Mouse (Mus musculus) WW6 (cell line): ENCODE results near the gene Sult6b1.

Source experiments
- DNase-seq: peaks from one replicate; pipeline ENCODE4 v3.0.0-alpha.2; 2013; ENCODE audit warnings: low read depth, low spot score

Gene Sult6b1

GRCm38 (mm10) chr17:78885286-78886065 lies 21.3 kb downstream of the Sult6b1 start:
- DNase-seq = no peak

GRCm38 (mm10) chr17:78883291-78883690 lies 23.5 kb downstream of the Sult6b1 start:
- no peak for DNase-seq

- DNase-seq = peak; percentile 63
These were observed 24.2 kb downstream of the Sult6b1 start, which contains the start of gene Eif2ak2 for GRCm38 (mm10) chr17:78882401-78883112. TSS of gene Eif2ak2 (minus strand) at chr17:78882573.

GRCm38 (mm10) chr17:78881878-78882304 lies 24.9 kb downstream of the Sult6b1 start:
- no peak for DNase-seq

GRCm38 (mm10) chr17:78873886-78874285 lies 32.9 kb downstream of the Sult6b1 start:
- no peak for DNase-seq

GRCm38 (mm10) chr17:78856243-78856642 lies 50.5 kb downstream of the Sult6b1 start:
- no peak for DNase-seq

GRCm38 (mm10) chr17:78842271-78842928 lies 64.4 kb downstream of the Sult6b1 start:
- no peak for DNase-seq

- no peak for DNase-seq
These were observed 70.7 kb downstream of the Sult6b1 start for GRCm38 (mm10) chr17:78836056-78836455.

- peak; percentile 93 for DNase-seq
These were observed 71.6 kb downstream of the Sult6b1 start, which contains the start of the genes Heatr5b and Gpatch11 for GRCm38 (mm10) chr17:78834856-78835835. TSS of gene Heatr5b (minus strand) at chr17:78835364. TSS of gene Gpatch11 (plus strand) at chr17:78835567.
